Mouse (Mus musculus) ES-E14 (cell line): Measurements from ENCODE around the gene Nsun6. TPM values are rescaled to one million over a fixed set of nuclear protein-coding genes. Genes with fewer than 3 reads are reported as not detected.

Source experiments
- DNase-seq: peaks from one replicate; pipeline ENCODE4 v3.0.0-alpha.2; 2013; ENCODE audit warnings: low read depth, low spot score
- H3K27ac ChIP-seq: 2 replicates; pipeline ENCODE4 v1.5.1; 2012; ENCODE audit warnings: low read depth, mild to moderate bottlenecking, low read length, moderate library complexity, mixed read lengths; ENCODE audit not compliant: poor library complexity, insufficient read depth, severe bottlenecking
- H3K36me3 ChIP-seq: 2 replicates; pipeline ENCODE4 v1.6.1; 2012; ENCODE audit warnings: mild to moderate bottlenecking, low read length, moderate library complexity, mixed read lengths; ENCODE audit not compliant: control insufficient read depth, poor library complexity, insufficient read depth, severe bottlenecking
- H3K4me1 ChIP-seq, 2 experiments: fragments of 150-350 bp in 1 of 2; sonication (generic) in 1 of 2; 2 replicates each; pipeline ENCODE4 v1.6.1; 2012; ENCODE audit warnings: low read length in 2 of 2, mild to moderate bottlenecking in 1 of 2, mixed read lengths in 1 of 2; ENCODE audit not compliant: control insufficient read depth in 2 of 2, insufficient read depth in 2 of 2, poor library complexity in 1 of 2
- H3K4me3 ChIP-seq, 2 experiments: fragments of 150-350 bp in 1 of 2; sonication (generic) in 1 of 2; 2 replicates each; pipeline ENCODE4 v1.5.1; 2012; ENCODE audit warnings: low read length in 2 of 2, low read depth in 1 of 2, mild to moderate bottlenecking in 1 of 2, mixed read lengths in 1 of 2; ENCODE audit not compliant: insufficient read depth in 1 of 2, poor library complexity in 1 of 2, severe bottlenecking in 1 of 2
- H3K9ac ChIP-seq: 2 replicates; pipeline ENCODE4 v1.6.1; 2012; ENCODE audit warnings: low read depth, mild to moderate bottlenecking, low read length, mixed read lengths; ENCODE audit not compliant: poor library complexity, insufficient read depth, severe bottlenecking
- H3K9me3 ChIP-seq: fragments of 150-350 bp; sonication (generic); 2 replicates; pipeline ENCODE4 v1.6.1; 2012; ENCODE audit warnings: low read depth, mild to moderate bottlenecking, low read length; ENCODE audit not compliant: control insufficient read depth, insufficient read depth
- CHD2 ChIP-seq: IDR thresholded peaks from 2 replicates; pipeline ENCODE4 v1.6.1; 2014; ENCODE audit warnings: mild to moderate bottlenecking, low read depth, low read length, inconsistent platforms
- HCFC1 ChIP-seq: IDR thresholded peaks from 2 replicates; pipeline ENCODE4 v1.6.1; 2012; ENCODE audit warnings: low read length, inconsistent platforms, borderline replicate concordance; ENCODE audit not compliant: insufficient read depth
- MAFK ChIP-seq: IDR thresholded peaks from 2 replicates; pipeline ENCODE4 v1.6.1; 2014; ENCODE audit warnings: mild to moderate bottlenecking, low read depth, low read length, inconsistent platforms; ENCODE audit not compliant: insufficient read depth
- ZC3H11A ChIP-seq: IDR thresholded peaks from 2 replicates; pipeline ENCODE4 v1.6.1; 2012; ENCODE audit warnings: low read depth, mild to moderate bottlenecking, inconsistent platforms, low read length, borderline replicate concordance
- ZNF384 ChIP-seq: IDR thresholded peaks from 2 replicates; pipeline ENCODE4 v1.6.1; 2012; ENCODE audit warnings: low read depth, low read length, inconsistent platforms
- in situ Hi-C, 2 experiments: fragments of 600-800 bp; cut with MboI; formaldehyde crosslinking; loops; one replicate each; pipeline ENCODE4 v1.15.1; 2025; ENCODE audit warnings: low sequenced_read_pairs in 2 of 2, inconsistent platforms in 1 of 2; ENCODE audit not compliant: unreplicated experiment in 2 of 2
- total RNA-seq: library from RNA; depleted of rRNA; stranded (reverse); fragments of 300-350 nt; gene quantifications from 2 replicates; pipeline ENCODE4 v1.2.3, GENCODE M21; 2012

Gene Nsun6
- total RNA-seq, 1 experiment = 10.3 TPM

DNA sequence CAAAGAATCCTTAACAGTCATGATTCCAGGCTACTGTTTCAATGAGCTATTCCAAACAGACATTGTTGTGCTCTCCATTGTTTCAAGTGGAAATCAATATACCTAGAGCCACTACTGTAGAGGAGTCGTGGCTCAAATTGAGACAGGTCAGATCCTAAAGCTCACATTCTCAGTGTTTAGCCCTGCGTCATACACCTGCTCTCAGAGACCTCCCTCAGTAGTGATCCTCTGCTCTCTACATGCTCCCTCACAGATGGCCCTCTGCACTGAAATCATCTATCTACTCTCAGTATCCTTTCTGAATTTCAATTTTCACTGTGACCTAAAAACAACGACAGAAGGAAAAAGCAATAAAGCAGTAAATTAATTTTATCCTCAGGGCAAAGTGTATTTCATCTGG, 47.3 kb downstream of the Nsun6 start:
- no peaks in the 10 kb centered on the region for H3K4me1 ChIP-seq
- DNase-seq = no peak
- no peak for TF ChIP-seq MAFK
- TF ChIP-seq HCFC1 = no peak
- in situ Hi-C loops = no loop called here
- no peak overlapping the region for H3K27ac ChIP-seq
- H3K36me3 ChIP-seq = no peaks in the 10 kb centered on the region
- no peaks in the 10 kb centered on the region for H3K9me3 ChIP-seq
- H3K4me3 ChIP-seq = no peak overlapping the region
- H3K9ac ChIP-seq = no peak overlapping the region

GRCm38 (mm10) chr2:14997836-14998235, 57.0 kb downstream of the Nsun6 start:
- DNase-seq = no peak
- Histone ChIP-seq H3K4me3 (no peak overlapping the region), H3K9ac (no peak overlapping the region), H3K27ac (no peak overlapping the region), H3K36me3 (0 out of 2 replicates have a peak, but pooled peaks cover 2% of the 10 kb centered on the region), H3K4me1 (no peaks in the 10 kb centered on the region), H3K9me3 (no peaks in the 10 kb centered on the region)
- in situ Hi-C loops = no loop called here
- TF ChIP-seq MAFK (no peak), ZNF384 (no peak), HCFC1 (no peak), CHD2 (no peak), ZC3H11A (no peak)

GRCm38 (mm10) chr2:14996036-14996435, 58.8 kb downstream of the Nsun6 start:
- Histone ChIP-seq H3K9ac (no peak overlapping the region), H3K4me3 (no peak overlapping the region), H3K4me1 (no peaks in the 10 kb centered on the region), H3K27ac (no peak overlapping the region), H3K9me3 (no peaks in the 10 kb centered on the region), H3K36me3 (0 out of 2 replicates have a peak, but pooled peaks cover 2% of the 10 kb centered on the region)
- in situ Hi-C loops = no loop called here
- DNase-seq = no peak
- TF ChIP-seq HCFC1 (no peak), MAFK (no peak), ZC3H11A (no peak), ZNF384 (no peak), CHD2 (no peak)

- Histone ChIP-seq H3K4me3 (no peak overlapping the region), H3K9ac (no peak overlapping the region), H3K4me1 (no peaks in the 10 kb centered on the region), H3K36me3 (no peaks in the 10 kb centered on the region), H3K27ac (no peak overlapping the region), H3K9me3 (no peaks in the 10 kb centered on the region)
- no peak for TF ChIP-seq HCFC1
- no peak for TF ChIP-seq CHD2
- no peak for TF ChIP-seq ZC3H11A
- TF ChIP-seq ZNF384 = no peak
- TF ChIP-seq MAFK = no peak
- in situ Hi-C loops = no loop called here
- no peak for DNase-seq
These were observed 62.3 kb downstream of the Nsun6 start for GRCm38 (mm10) chr2:14992531-14992930.

GRCm38 (mm10) chr2:14989350-14989749, 65.5 kb downstream of the Nsun6 start:
- H3K4me1 ChIP-seq = no peaks in the 10 kb centered on the region
- H3K9ac ChIP-seq = no peak overlapping the region
- in situ Hi-C loops = no loop called here
- H3K27ac ChIP-seq = no peak overlapping the region
- no peaks in the 10 kb centered on the region for H3K9me3 ChIP-seq
- no peak overlapping the region for H3K4me3 ChIP-seq
- H3K36me3 ChIP-seq = no peaks in the 10 kb centered on the region
- no peak for DNase-seq
- no peak for TF ChIP-seq CHD2
- TF ChIP-seq HCFC1 = no peak
- no peak for TF ChIP-seq ZNF384
- no peak for TF ChIP-seq MAFK
- TF ChIP-seq ZC3H11A = no peak
